7 mouse cellular contexts compared by ENCODE assay signal in genomic region chr2:181679951-181680715, GRCm38 (mm10). TPM values are rescaled to one million over a fixed set of nuclear protein-coding genes. Genes with fewer than 3 reads are reported as not detected.
DNase-seq lines count a peak whose midpoint lies in the region; ATAC-seq lines count a peak whose summit lies in the region.

TSS of gene Tcea2 (plus strand) at chr2:181680310.

- intact Hi-C loops in left cerebral cortex, postnatal 14 days (cut with DNase I) = loop anchor here (1.0 to 5.0 kb wide), 2 partner anchors 21 to 58 kb away; no protein-coding TSS in a partner anchor

- DNase-seq in cerebellum, postnatal 36 days = peak; percentile 78 to 83
- peak; percentile 54 for DNase-seq in gastrocnemius, postnatal 10 days
- DNase-seq in induced T-regulatory cell, adult 2 months (ENCODE audit: low read depth) = peak; percentile 87
- peak; percentile 45 to 68 for DNase-seq in left cerebral cortex, postnatal 14 days (ENCODE audit: low spot score in 2 of 2)
- peak; percentile 57 to 69 for DNase-seq in right cerebral cortex, postnatal 36 days (ENCODE audit: low spot score in 2 of 2)

- ATAC-seq in activated CD4-positive, CD25-positive, alpha-beta regulatory T cell, adult 4 months = peak; percentile 55
- peak; percentile 47 for ATAC-seq in megakaryocyte progenitor cell, adult 5-6 weeks (replicated peaks; ENCODE audit: poor library complexity)

RNA-seq across cellular contexts. Expression of gene Tcea2, which starts in this region (rescaled TPM):
- 10 to 100 TPM in 1 of 2 experiments, 1 to 10 TPM in 1; 9.8 to 12.1 TPM for polyA plus RNA-seq in activated CD4-positive, CD25-positive, alpha-beta regulatory T cell, adult 4 months (2017; shearing (Covaris generic))
- 1 to 10 TPM; 5.6 to 6.3 TPM for total RNA-seq in gastrocnemius, postnatal 10 days (2021)
- 10 to 100 TPM; 60.0 to 62.9 TPM for total RNA-seq in left cerebral cortex, postnatal 14 days (2021)
- total RNA-seq in megakaryocyte progenitor cell, adult 5-6 weeks (2015) = 21.5 and 22.3 TPM in 2 replicates
- 8.7 and 9.8 TPM in 2 replicates for total RNA-seq in megakaryocyte progenitor cell, adult 5-6 weeks (2017)

Comparison
In these comparisons a context has a peak if more than half of its experiments do, and no peak if none do; other contexts are left out.
1. Peak in every context shown above with its lines: DNase-seq and ATAC-seq.